Mouse (Mus musculus) kidney, adult 2 months (tissue): ENCODE results near the gene Psmb5.

ENCODE experiments used
- CTCF ChIP-seq: fragments of 200-500 bp; conservative IDR thresholded peaks from 2 replicates; pipeline ENCODE4 v1.5.1; 2011; ENCODE audit warnings: low read depth, mild to moderate bottlenecking, control low read depth, low read length, moderate library complexity, mixed read lengths; ENCODE audit not compliant: insufficient read depth, insufficient read length
- POLR2A ChIP-seq: fragments of 200-500 bp; IDR thresholded peaks from one replicate; pipeline ENCODE4 v1.6.1; 2011; ENCODE audit warnings: low read depth, low read length, control low read depth

DNA sequence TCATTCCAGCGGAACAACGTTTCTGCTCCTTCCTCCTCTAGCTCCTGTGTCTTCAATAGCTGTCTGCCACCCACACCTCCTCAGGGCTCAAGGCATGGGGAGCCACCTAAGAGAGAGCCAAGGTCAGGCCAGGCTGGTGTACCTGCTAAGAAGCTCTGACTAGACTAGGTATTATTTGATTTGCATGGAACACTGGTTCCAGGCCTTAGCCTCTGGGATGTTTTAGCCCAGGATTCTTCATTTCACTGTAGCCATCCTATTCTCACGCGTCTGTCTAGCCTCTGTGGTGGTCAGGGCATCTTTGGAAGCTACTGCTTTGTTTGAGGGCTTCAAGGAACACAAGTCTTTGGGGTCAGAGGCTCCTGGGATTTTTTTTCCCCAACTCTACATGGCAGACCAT is 45.7 kb downstream of the Psmb5 start:
- TF ChIP-seq CTCF = no peak
- no peak for TF ChIP-seq POLR2A
